Mouse (Mus musculus) adrenal gland, adult 8-10 months (tissue): ENCODE measurements around the gene Hoxa10. TPM values are rescaled to one million over a fixed set of nuclear protein-coding genes. Genes with fewer than 3 reads are reported as not detected.

Experiments
- microRNA-seq, 2 experiments: library from miRNA; unstranded; fragments of <30 nt; microRNA quantifications; one replicate each; pipeline ENCODE4 v1.2.0; 2022
- total RNA-seq, 4 experiments: library from RNA; stranded (reverse); gene quantifications; 2 replicates each; pipeline ENCODE4 v1.2.4; 2022

Gene Hoxa10
- total RNA-seq, 4 experiments from 2014 or later, result 0.15 to 0.16 TPM; not detected in 2

Small RNA genes within 50 kb of the gene (microRNA-seq; reads per million reads assigned to microRNA genes)
- 25.4 to 87.8 reads per million in 2 experiments for gene Mir196b

Other genes starting within 250 kb of the Hoxa10 start
- gene Skap2, start 228.3 kb downstream of the Hoxa10 start, total RNA-seq, result 10 to 100 TPM; 43.7 to 73.2 (median 54.2) TPM
- gene Hoxa1, start 82.5 kb downstream of the Hoxa10 start, total RNA-seq, result 1 to 10 TPM in 1 of 4 experiments, under 1 TPM in 3; 0.23 to 1.1 (median 0.83) TPM
- gene Hoxa2, start 76.0 kb downstream of the Hoxa10 start, total RNA-seq, result 1 to 10 TPM in 3 of 4 experiments, under 1 TPM in 1; 0.80 to 3.4 (median 2.6) TPM
- gene 5730596B20Rik, start 63.4 kb downstream of the Hoxa10 start, total RNA-seq, result under 1 TPM; 0.17 to 0.77 (median 0.42) TPM
- gene Hoxa4, start 49.1 kb downstream of the Hoxa10 start, total RNA-seq, result 1 to 10 TPM; 1.9 to 3.3 (median 2.7) TPM
- 10 to 100 TPM; 10.8 to 15.6 (median 13.3) TPM for gene Hoxa5, start 36.3 kb downstream of the Hoxa10 start, total RNA-seq
- 1 to 10 TPM; 3.6 to 9.5 (median 5.2) TPM for gene Hoxa6, start 32.1 kb downstream of the Hoxa10 start, total RNA-seq
- gene Hoxa3, start 27.5 kb downstream of the Hoxa10 start, total RNA-seq, result 1 to 10 TPM; 2.9 to 9.8 (median 6.8) TPM
- gene Gm28308, start 27.5 kb downstream of the Hoxa10 start, total RNA-seq, result 1 to 10 TPM in 2 of 4 experiments, under 1 TPM in 2; 0.49 to 2.8 (median 1.4) TPM
- 10 to 100 TPM; 12.9 to 27.9 (median 19.1) TPM for gene Hoxa7, start 19.0 kb downstream of the Hoxa10 start, total RNA-seq
- under 1 TPM in 3 of 4 experiments, not detected in 1; 0.27 to 0.56 (median 0.55) TPM for gene Hoxa9, start 9.8 kb downstream of the Hoxa10 start, total RNA-seq
- not detected for gene Hoxa11, start 5.0 kb upstream of the Hoxa10 start, total RNA-seq
- gene Hoxa13, start 20.0 kb upstream of the Hoxa10 start, total RNA-seq, result not detected
- not detected for gene Evx1, start 72.6 kb upstream of the Hoxa10 start, total RNA-seq